Mouse (Mus musculus) neural tube, embryonic 14.5 days (tissue): ENCODE results near the gene 5330417C22Rik. TPM values are rescaled to one million over a fixed set of nuclear protein-coding genes. Genes with fewer than 3 reads are reported as not detected.

Experiments
- ATAC-seq: fragments of 200-750 bp; cut with Nextera tagmentation; 2 replicates; pipeline ENCODE4 v1.8.0; 2017; ENCODE audit warnings: low read depth, mild to moderate bottlenecking, moderate TSS enrichment, moderate library complexity
- H3K27ac ChIP-seq: fragments of 300-500 bp; sonication (generic); 2 replicates; pipeline ENCODE4 v1.5.1; 2014; ENCODE audit warnings: low read depth, mild to moderate bottlenecking, control low read depth, low read length, moderate library complexity, mixed read lengths
- H3K27me3 ChIP-seq: fragments of 300-500 bp; sonication (generic); 2 replicates; pipeline ENCODE4 v1.6.1; 2014; ENCODE audit warnings: low read length; ENCODE audit not compliant: control insufficient read depth, insufficient read depth
- H3K36me3 ChIP-seq: fragments of 300-500 bp; sonication (generic); 2 replicates; pipeline ENCODE4 v1.6.1; 2014; ENCODE audit warnings: low read length, mixed read lengths; ENCODE audit not compliant: control insufficient read depth, insufficient read depth
- H3K4me1 ChIP-seq: fragments of 300-500 bp; sonication (generic); 2 replicates; pipeline ENCODE4 v1.6.1; 2014; ENCODE audit warnings: low read length; ENCODE audit not compliant: control insufficient read depth, insufficient read depth
- H3K4me2 ChIP-seq: fragments of 300-500 bp; sonication (generic); 2 replicates; pipeline ENCODE4 v1.6.1; 2014; ENCODE audit warnings: mild to moderate bottlenecking, low read depth, low read length, control low read depth
- H3K4me3 ChIP-seq: fragments of 300-500 bp; sonication (generic); 2 replicates; pipeline ENCODE4 v1.5.1; 2014; ENCODE audit warnings: low read depth, low read length, control low read depth, mixed read lengths
- H3K9ac ChIP-seq: fragments of 300-500 bp; sonication (generic); replicated peaks from 2 replicates; pipeline ENCODE4 v1.6.1; 2014; ENCODE audit warnings: low read depth, mild to moderate bottlenecking, control low read depth, low read length, mixed read lengths
- H3K9me3 ChIP-seq: fragments of 300-500 bp; sonication (generic); 2 replicates; pipeline ENCODE4 v1.6.1; 2016; ENCODE audit warnings: low read length; ENCODE audit not compliant: control insufficient read depth
- WGBS: fragments of 180-500 bp; shearing (Covaris S2); extraction: QIAGEN DNeasy Blood & Tissue Kit; methylation state at CpG from one replicate; pipeline ENCODE4 v1.1.7; 2014; 5-methylcytosine and 5-hydroxymethylcytosine counted together
- polyA plus RNA-seq: library from polyadenylated mRNA; unstranded; fragments of >200 nt; fragmentation: Nextera tagmentation; extraction: Ambion mirVana; gene quantifications from 2 replicates; pipeline ENCODE4 v1.2.1, GENCODE M21; 2014

5330417C22Rik gene
- polyA plus RNA-seq, 1 experiment from 2014 or later, result 22.1 TPM

- Histone ChIP-seq H3K4me2 (no peak overlapping the region), H3K4me3 (no peak overlapping the region), H3K9me3 (no peaks in the 10 kb centered on the region), H3K4me1 (no peaks in the 10 kb centered on the region), H3K27me3 (no peaks in the 10 kb centered on the region), H3K36me3 (no peaks in the 10 kb centered on the region), H3K9ac (no peak overlapping the region), H3K27ac (no peak overlapping the region)
- WGBS, result 91% methylated on average over 4 of the region's 4 CpGs
- no peak for ATAC-seq
Measured at GRCm38 (mm10) chr3:108484749-108485148, 51.6 kb downstream of the 5330417C22Rik start.

DNA sequence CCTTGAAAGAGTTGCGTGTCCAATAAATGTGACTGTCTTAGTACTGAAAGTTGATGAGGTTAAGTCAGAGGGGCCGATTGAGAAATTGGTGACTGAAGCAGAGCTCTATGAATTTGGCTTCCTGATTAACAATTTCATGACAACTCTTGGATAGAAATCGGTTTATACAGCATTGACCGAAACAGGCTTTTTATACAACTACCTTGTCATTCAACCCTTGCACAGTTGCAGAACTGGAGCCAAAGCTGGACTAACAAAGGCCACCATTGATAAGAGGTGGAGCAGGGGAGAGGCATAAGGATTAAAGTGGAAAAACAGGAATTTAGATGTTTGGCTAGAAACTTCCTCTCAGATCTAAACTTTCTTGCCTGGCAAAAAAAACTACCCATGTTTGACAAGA, 57.5 kb downstream of the 5330417C22Rik start:
- Histone ChIP-seq H3K9ac (no peak overlapping the region), H3K4me1 (no peaks in the 10 kb centered on the region), H3K9me3 (no peaks in the 10 kb centered on the region), H3K4me2 (no peak overlapping the region), H3K36me3 (no peaks in the 10 kb centered on the region), H3K27ac (no peak overlapping the region), H3K4me3 (no peak overlapping the region), H3K27me3 (no peaks in the 10 kb centered on the region)
- WGBS, result 90% methylated on average over 4 of the region's 4 CpGs
- ATAC-seq, result no peak

- Histone ChIP-seq H3K36me3 (no peaks in the 10 kb centered on the region), H3K4me2 (no peak overlapping the region), H3K4me3 (no peak overlapping the region), H3K27me3 (no peaks in the 10 kb centered on the region), H3K9me3 (no peaks in the 10 kb centered on the region), H3K27ac (no peak overlapping the region), H3K4me1 (no peaks in the 10 kb centered on the region), H3K9ac (no peak overlapping the region)
- WGBS, result 53% methylated on average over 14 of the region's 14 CpGs
- no peak for ATAC-seq
Measured at GRCm38 (mm10) chr3:108476761-108477619, 59.3 kb downstream of the 5330417C22Rik start.

GRCm38 (mm10) chr3:108475496-108475895, 60.8 kb downstream of the 5330417C22Rik start:
- no peak overlapping the region for H3K9ac ChIP-seq
- no peak for ATAC-seq
- H3K4me2 ChIP-seq, result no peak overlapping the region
- no peak overlapping the region for H3K27ac ChIP-seq
- no peaks in the 10 kb centered on the region for H3K27me3 ChIP-seq
- no peaks in the 10 kb centered on the region for H3K36me3 ChIP-seq
- no peaks in the 10 kb centered on the region for H3K9me3 ChIP-seq
- no peak overlapping the region for H3K4me3 ChIP-seq
- WGBS, result 84% methylated on average over 5 of the region's 5 CpGs
- H3K4me1 ChIP-seq, result no peaks in the 10 kb centered on the region

DNA sequence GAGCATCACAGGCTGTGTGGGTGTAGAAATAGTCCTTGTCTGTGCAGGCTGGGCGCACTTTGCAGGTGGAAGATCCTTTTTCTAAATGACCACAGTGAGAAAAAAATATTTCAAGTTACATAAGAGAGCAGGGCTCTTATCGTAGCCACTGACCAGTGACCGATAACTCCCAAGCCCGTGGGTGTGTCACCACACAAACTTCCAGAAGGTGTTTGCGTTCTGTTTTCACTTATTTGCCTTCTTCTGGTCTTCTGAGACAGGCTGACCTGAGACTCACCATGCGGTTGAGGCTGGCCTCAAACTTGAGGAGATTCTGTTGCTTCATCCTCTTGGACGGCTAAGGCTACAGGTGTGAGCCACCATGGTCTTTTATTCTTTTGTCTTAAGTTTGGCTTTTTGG, 61.4 kb downstream of the 5330417C22Rik start:
- no peak for ATAC-seq
- 96% methylated on average over 7 of the region's 7 CpGs for WGBS
- no peak overlapping the region for H3K4me3 ChIP-seq

GRCm38 (mm10) chr3:108467760-108468159, 68.6 kb downstream of the 5330417C22Rik start:
- Histone ChIP-seq H3K4me2 (no peak overlapping the region), H3K27ac (no peak overlapping the region), H3K36me3 (no peaks in the 10 kb centered on the region), H3K4me1 (no peaks in the 10 kb centered on the region), H3K9me3 (no peaks in the 10 kb centered on the region), H3K9ac (no peak overlapping the region), H3K4me3 (no peak overlapping the region), H3K27me3 (no peaks in the 10 kb centered on the region)
- WGBS, result 57% methylated on average over 8 of the region's 8 CpGs
- ATAC-seq, result no peak

More for the DNA sequence above, 61.4 kb downstream of the 5330417C22Rik start:
- H3K27me3 ChIP-seq, result no peaks in the 10 kb centered on the region
- no peaks in the 10 kb centered on the region for H3K4me1 ChIP-seq
- H3K27ac ChIP-seq, result no peak overlapping the region
- H3K9ac ChIP-seq, result no peak overlapping the region
- no peaks in the 10 kb centered on the region for H3K36me3 ChIP-seq
- no peak overlapping the region for H3K4me2 ChIP-seq
- no peaks in the 10 kb centered on the region for H3K9me3 ChIP-seq

DNA sequence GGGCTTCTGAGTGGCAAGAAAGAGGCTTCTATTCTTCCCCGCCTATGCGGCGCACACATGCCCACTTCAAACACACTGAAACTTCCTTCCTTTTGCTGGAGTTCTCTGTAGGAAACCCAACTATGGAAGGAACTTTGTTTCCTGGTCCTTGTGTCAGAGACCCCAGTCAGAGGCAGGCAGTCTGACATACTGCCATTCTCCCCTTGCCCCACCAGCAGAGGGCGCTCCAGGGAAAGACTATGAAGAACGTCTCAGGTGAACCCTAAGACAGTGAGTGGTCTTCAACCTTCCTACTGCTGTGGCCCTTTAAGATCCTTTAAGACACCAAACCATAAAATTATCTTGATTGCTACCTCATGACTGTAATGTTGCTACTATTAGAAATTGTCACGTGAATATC, 69.9 kb downstream of the 5330417C22Rik start:
- H3K27ac ChIP-seq, result no peak overlapping the region
- H3K36me3 ChIP-seq, result no peaks in the 10 kb centered on the region
- no peaks in the 10 kb centered on the region for H3K27me3 ChIP-seq
- 87% methylated on average over 6 of the region's 6 CpGs for WGBS
- H3K9me3 ChIP-seq, result no peaks in the 10 kb centered on the region
- H3K4me1 ChIP-seq, result no peaks in the 10 kb centered on the region
- H3K4me3 ChIP-seq, result no peak overlapping the region
- H3K9ac ChIP-seq, result no peak overlapping the region
- ATAC-seq, result no peak
- no peak overlapping the region for H3K4me2 ChIP-seq

DNA sequence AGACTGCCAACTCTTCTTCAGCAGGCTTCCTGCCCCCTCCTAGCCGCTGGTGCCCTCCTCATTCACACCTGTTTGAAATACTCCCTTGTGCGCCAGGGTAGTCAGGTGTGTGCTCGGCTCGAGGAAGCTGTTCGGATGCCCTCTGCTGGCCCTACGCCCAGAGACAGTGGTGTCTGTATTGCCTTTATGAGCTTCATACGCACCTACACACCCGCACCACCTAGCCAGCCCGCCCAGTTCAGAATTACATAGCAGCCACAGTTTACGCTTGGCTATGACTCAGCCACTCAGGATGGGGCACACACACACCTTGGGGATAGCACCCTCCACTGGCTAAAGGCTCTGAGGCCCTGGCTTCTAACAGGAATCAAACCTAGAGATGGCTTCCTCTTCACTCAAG, 77.5 kb downstream of the 5330417C22Rik start:
- H3K4me3 ChIP-seq, result no peak overlapping the region
- 41% methylated on average over 10 of the region's 10 CpGs for WGBS
- H3K36me3 ChIP-seq, result no peaks in the 10 kb centered on the region
- ATAC-seq, result no peak
- H3K9ac ChIP-seq, result no peak overlapping the region
- H3K27me3 ChIP-seq, result no peaks in the 10 kb centered on the region
- no peaks in the 10 kb centered on the region for H3K4me1 ChIP-seq
- H3K4me2 ChIP-seq, result no peak overlapping the region
- no peaks in the 10 kb centered on the region for H3K9me3 ChIP-seq
- H3K27ac ChIP-seq, result no peak overlapping the region

GRCm38 (mm10) chr3:108458380-108458779, 78.0 kb downstream of the 5330417C22Rik start:
- no peaks in the 10 kb centered on the region for H3K4me1 ChIP-seq
- no peak overlapping the region for H3K4me2 ChIP-seq
- no peaks in the 10 kb centered on the region for H3K9me3 ChIP-seq
- H3K4me3 ChIP-seq, result no peak overlapping the region
- ATAC-seq, result no peak
- H3K9ac ChIP-seq, result no peak overlapping the region
- no peaks in the 10 kb centered on the region for H3K36me3 ChIP-seq
- no peaks in the 10 kb centered on the region for H3K27me3 ChIP-seq
- 63% methylated on average over 14 of the region's 14 CpGs for WGBS
- no peak overlapping the region for H3K27ac ChIP-seq
